Mouse (Mus musculus): ENCODE results near the gene Tpt1. TPM values are rescaled to one million over a fixed set of nuclear protein-coding genes. Genes with fewer than 3 reads are reported as not detected.

Gene Tpt1
- polyA plus RNA-seq (2015; fragmentation: Nextera tagmentation; extraction: Ambion mirVana) = 988 and 1,053 TPM in 2 replicates

GRCm38 (mm10) chr14:75844867-75845697 lies at the start of gene Tpt1:
Gene Tpt1 (plus strand): TSS chr14:75845093.
- peaks cover 7% of the 10 kb centered on the region; the same call in 1 of the 2 replicates for H3K4me1 ChIP-seq (replicated peaks)
- H3K27ac ChIP-seq = peak within 1 kb of the TSS; percentile 97
- H3K4me2 ChIP-seq (replicated peaks) = peak within 1 kb of the TSS; percentile 71
- peak; percentile 97 for ATAC-seq
- no peaks in the 10 kb centered on the region for H3K27me3 ChIP-seq (replicated peaks)
- peak within 1 kb of the TSS; percentile 88 for H3K9ac ChIP-seq
- H3K36me3 ChIP-seq = peaks cover 24% of the 10 kb centered on the region
- peak within 1 kb of the TSS; percentile 69 for H3K4me3 ChIP-seq (replicated peaks)
- H3K9me3 ChIP-seq = no peaks in the 10 kb centered on the region
- under 1% methylated on average over 107 of the region's 108 CpGs for WGBS

GRCm38 (mm10) chr14:75795918-75796317 lies 49.0 kb upstream of the Tpt1 start:
- ATAC-seq = no peak
- Histone ChIP-seq H3K9ac (no peak overlapping the region), H3K4me3 (replicated peaks) (no peak overlapping the region), H3K36me3 (no peaks in the 10 kb centered on the region), H3K9me3 (no peaks in the 10 kb centered on the region), H3K27me3 (replicated peaks) (no peaks in the 10 kb centered on the region), H3K4me1 (replicated peaks) (no peaks in the 10 kb centered on the region), H3K27ac (no peak overlapping the region), H3K4me2 (replicated peaks) (no peak overlapping the region)
- 91% methylated on average over 4 of the region's 4 CpGs for WGBS

GRCm38 (mm10) chr14:75797769-75798386 lies 47.0 kb upstream of the Tpt1 start:
- Histone ChIP-seq H3K36me3 (no peaks in the 10 kb centered on the region), H3K9me3 (no peaks in the 10 kb centered on the region), H3K9ac (no peak overlapping the region), H3K4me3 (replicated peaks) (no peak overlapping the region), H3K4me1 (replicated peaks) (no peaks in the 10 kb centered on the region), H3K27ac (no peak overlapping the region), H3K27me3 (replicated peaks) (no peaks in the 10 kb centered on the region), H3K4me2 (replicated peaks) (no peak overlapping the region)
- no peak for ATAC-seq
- WGBS = 41% methylated on average over 5 of the region's 5 CpGs

- H3K27ac ChIP-seq = no peak overlapping the region
- 78% methylated on average over 8 of the region's 8 CpGs for WGBS
- H3K36me3 ChIP-seq = no peaks in the 10 kb centered on the region
- H3K4me3 ChIP-seq (replicated peaks) = no peak overlapping the region
- no peaks in the 10 kb centered on the region for H3K4me1 ChIP-seq (replicated peaks)
- H3K27me3 ChIP-seq (replicated peaks) = no peaks in the 10 kb centered on the region
- ATAC-seq = no peak
- no peak overlapping the region for H3K4me2 ChIP-seq (replicated peaks)
- H3K9me3 ChIP-seq = no peaks in the 10 kb centered on the region
- no peak overlapping the region for H3K9ac ChIP-seq
Observed at GRCm38 (mm10) chr14:75807800-75808199, 37.1 kb upstream of the Tpt1 start.

GRCm38 (mm10) chr14:75809931-75810330 lies 35.0 kb upstream of the Tpt1 start:
- Histone ChIP-seq H3K27ac (no peak overlapping the region), H3K36me3 (no peaks in the 10 kb centered on the region), H3K4me2 (replicated peaks) (no peak overlapping the region), H3K4me3 (replicated peaks) (no peak overlapping the region), H3K9ac (no peak overlapping the region), H3K4me1 (replicated peaks) (no peaks in the 10 kb centered on the region), H3K9me3 (no peaks in the 10 kb centered on the region), H3K27me3 (replicated peaks) (no peaks in the 10 kb centered on the region)
- ATAC-seq = no peak
- WGBS = 83% methylated on average over 6 of the region's 6 CpGs

GRCm38 (mm10) chr14:75818528-75818927 lies 26.4 kb upstream of the Tpt1 start:
- H3K36me3 ChIP-seq = no peaks in the 10 kb centered on the region
- no peaks in the 10 kb centered on the region for H3K27me3 ChIP-seq (replicated peaks)
- no peaks in the 10 kb centered on the region for H3K9me3 ChIP-seq
- no peak overlapping the region for H3K27ac ChIP-seq
- ATAC-seq = no peak
- no peaks in the 10 kb centered on the region for H3K4me1 ChIP-seq (replicated peaks)
- WGBS = 82% methylated on average over 2 of the region's 2 CpGs
- H3K9ac ChIP-seq = no peak overlapping the region
- no peak overlapping the region for H3K4me2 ChIP-seq (replicated peaks)
- H3K4me3 ChIP-seq (replicated peaks) = no peak overlapping the region

GRCm38 (mm10) chr14:75819341-75819740 lies 25.6 kb upstream of the Tpt1 start:
- Histone ChIP-seq H3K4me1 (replicated peaks) (no peaks in the 10 kb centered on the region), H3K36me3 (no peaks in the 10 kb centered on the region), H3K9me3 (no peaks in the 10 kb centered on the region), H3K4me3 (replicated peaks) (no peak overlapping the region), H3K27ac (no peak overlapping the region), H3K27me3 (replicated peaks) (no peaks in the 10 kb centered on the region), H3K9ac (no peak overlapping the region), H3K4me2 (replicated peaks) (no peak overlapping the region)
- no peak for ATAC-seq
- 80% methylated on average over 2 of the region's 2 CpGs for WGBS

GRCm38 (mm10) chr14:75820007-75820406 lies 24.9 kb upstream of the Tpt1 start:
- no peak for ATAC-seq
- H3K9me3 ChIP-seq = no peaks in the 10 kb centered on the region
- no peak overlapping the region for H3K4me3 ChIP-seq (replicated peaks)
- no peak overlapping the region for H3K9ac ChIP-seq
- no peaks in the 10 kb centered on the region for H3K4me1 ChIP-seq (replicated peaks)
- 78% methylated on average over 5 of the region's 5 CpGs for WGBS
- H3K36me3 ChIP-seq = no peaks in the 10 kb centered on the region
- no peak overlapping the region for H3K27ac ChIP-seq
- no peak overlapping the region for H3K4me2 ChIP-seq (replicated peaks)
- H3K27me3 ChIP-seq (replicated peaks) = no peaks in the 10 kb centered on the region

GRCm38 (mm10) chr14:75826851-75827410 lies 18.0 kb upstream of the Tpt1 start:
- 48% methylated on average over 3 of the region's 3 CpGs for WGBS
- H3K4me2 ChIP-seq (replicated peaks) = no peak overlapping the region

GRCm38 (mm10) chr14:75828221-75828620 lies 16.7 kb upstream of the Tpt1 start:
- Histone ChIP-seq H3K9ac (no peak overlapping the region), H3K9me3 (no peaks in the 10 kb centered on the region), H3K4me1 (replicated peaks) (peaks cover 8% of the 10 kb centered on the region; the same call in 1 of the 2 replicates), H3K27ac (no peak overlapping the region), H3K36me3 (no peaks in the 10 kb centered on the region), H3K27me3 (replicated peaks) (no peaks in the 10 kb centered on the region), H3K4me2 (replicated peaks) (no peak overlapping the region), H3K4me3 (replicated peaks) (no peak overlapping the region)
- 45% methylated on average over 11 of the region's 11 CpGs for WGBS
- ATAC-seq = no peak

More at GRCm38 (mm10) chr14:75826851-75827410, 18.0 kb upstream of the Tpt1 start:
- H3K4me3 ChIP-seq (replicated peaks) = no peak overlapping the region
- no peak for ATAC-seq
- H3K4me1 ChIP-seq (replicated peaks) = 0 out of 2 replicates have a peak, but pooled peaks cover 4% of the 10 kb centered on the region
- H3K36me3 ChIP-seq = no peaks in the 10 kb centered on the region
- H3K27me3 ChIP-seq (replicated peaks) = no peaks in the 10 kb centered on the region
- no peak overlapping the region for H3K27ac ChIP-seq
- H3K9me3 ChIP-seq = no peaks in the 10 kb centered on the region
- no peak overlapping the region for H3K9ac ChIP-seq

GRCm38 (mm10) chr14:75828866-75829806 lies 15.8 kb upstream of the Tpt1 start:
- no peak for ATAC-seq
- no peaks in the 10 kb centered on the region for H3K27me3 ChIP-seq (replicated peaks)
- no peaks in the 10 kb centered on the region for H3K36me3 ChIP-seq
- H3K4me2 ChIP-seq (replicated peaks) = peak overlapping the region; percentile 60
- no peak overlapping the region for H3K9ac ChIP-seq
- H3K4me3 ChIP-seq (replicated peaks) = peak overlapping the region; percentile 16; the same call in 1 of the 2 replicates
- WGBS = 9% methylated on average over 32 of the region's 32 CpGs
- no peak overlapping the region for H3K27ac ChIP-seq
- H3K4me1 ChIP-seq (replicated peaks) = peaks cover 10% of the 10 kb centered on the region; the same call in 1 of the 2 replicates
- no peaks in the 10 kb centered on the region for H3K9me3 ChIP-seq
